Mouse (Mus musculus) lung, adult 2 months (tissue): Measurements from ENCODE around the gene Uckl1.

Experiments used
- CTCF ChIP-seq: fragments of 200-500 bp; IDR thresholded peaks from 2 replicates; pipeline ENCODE4 v1.5.1; 2011; ENCODE audit warnings: mild to moderate bottlenecking, low read length, control low read depth; ENCODE audit not compliant: insufficient read depth
- POLR2A ChIP-seq: fragments of 200-500 bp; IDR thresholded peaks from 2 replicates; pipeline ENCODE4 v1.6.1; 2011; ENCODE audit warnings: low read depth, mild to moderate bottlenecking, control low read depth, low read length, borderline replicate concordance; ENCODE audit errors: extremely low read depth

DNA sequence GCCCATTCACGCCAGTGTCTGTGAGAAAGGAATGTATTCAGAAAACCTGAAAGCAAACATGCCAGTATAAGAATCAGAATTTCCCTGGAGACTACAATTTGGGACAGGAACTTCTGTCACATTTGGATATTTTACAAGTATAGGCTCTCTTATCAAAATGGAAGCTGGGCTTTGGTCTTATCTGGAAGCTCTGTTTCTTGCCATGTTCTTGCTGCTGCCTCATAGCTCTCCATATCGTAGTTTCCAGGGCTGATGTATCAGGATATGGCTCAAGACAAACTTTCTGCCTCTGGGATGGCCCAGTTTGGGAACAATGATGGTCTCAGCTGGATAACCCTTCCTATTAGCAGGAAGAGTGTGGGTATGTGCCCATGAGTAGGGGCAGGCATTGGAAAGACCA is 8.1 kb downstream of the Uckl1 start:
- TF ChIP-seq POLR2A (no peak), CTCF (no peak)
